Mouse (Mus musculus): ENCODE data around the gene Myzap. TPM values are rescaled to one million over a fixed set of nuclear protein-coding genes. Genes with fewer than 3 reads are reported as not detected.
"Not testable (repeated sequence)": the region's sequence is repeated elsewhere in the genome, so short reads cannot be mapped to it uniquely, and the experiment has no call there.

The Myzap gene
- 1 to 10 TPM; 3.8 to 3.9 TPM for total RNA-seq (2021)
- long read RNA-seq, experiment 1, partial matches to known transcripts = 0 of 2 reads
- long read RNA-seq, experiment 1, other reads (novel, unspliced or antisense) = 0 of 2 reads
- long read RNA-seq, experiment 2, partial matches to known transcripts = 1 of 4 reads
- long read RNA-seq, experiment 2, other reads (novel, unspliced or antisense) = 2 of 4 reads

DNA sequence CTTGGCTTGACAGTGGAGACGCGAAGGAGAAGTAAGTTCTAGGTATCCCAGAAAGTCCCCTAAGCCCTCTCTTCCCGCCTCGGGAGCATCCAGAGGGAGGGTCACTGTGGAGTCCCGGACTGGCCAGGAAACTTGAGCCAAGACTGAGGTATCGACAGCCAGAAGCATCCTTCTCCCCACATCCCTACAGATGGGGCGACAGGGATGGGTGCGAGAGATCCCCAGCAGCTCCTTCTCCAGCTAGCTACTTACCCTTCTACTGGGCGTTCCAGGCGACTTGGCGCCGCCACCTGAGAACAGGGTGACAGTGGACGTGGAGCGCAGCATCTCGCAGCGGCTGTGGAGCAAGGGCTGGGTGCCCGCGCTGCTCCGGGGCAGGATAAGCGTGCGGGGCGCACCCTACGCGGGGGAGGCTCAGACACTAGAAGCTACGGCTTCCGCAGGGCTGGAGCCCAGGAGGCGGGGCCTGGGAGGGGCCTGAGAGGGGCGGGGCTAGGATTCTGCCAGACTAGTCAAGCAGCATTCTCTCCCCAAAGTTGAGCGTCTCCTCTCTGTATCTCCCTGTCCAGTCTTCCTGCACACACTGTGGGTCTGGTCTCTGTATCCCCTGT lies at the start of gene Myzap:
TSS of gene Myzap (minus strand) at position 423 of the 611 bp plus-strand sequence.
- DNase-seq (ENCODE audit: low spot score) = peak; percentile 90

DNA sequence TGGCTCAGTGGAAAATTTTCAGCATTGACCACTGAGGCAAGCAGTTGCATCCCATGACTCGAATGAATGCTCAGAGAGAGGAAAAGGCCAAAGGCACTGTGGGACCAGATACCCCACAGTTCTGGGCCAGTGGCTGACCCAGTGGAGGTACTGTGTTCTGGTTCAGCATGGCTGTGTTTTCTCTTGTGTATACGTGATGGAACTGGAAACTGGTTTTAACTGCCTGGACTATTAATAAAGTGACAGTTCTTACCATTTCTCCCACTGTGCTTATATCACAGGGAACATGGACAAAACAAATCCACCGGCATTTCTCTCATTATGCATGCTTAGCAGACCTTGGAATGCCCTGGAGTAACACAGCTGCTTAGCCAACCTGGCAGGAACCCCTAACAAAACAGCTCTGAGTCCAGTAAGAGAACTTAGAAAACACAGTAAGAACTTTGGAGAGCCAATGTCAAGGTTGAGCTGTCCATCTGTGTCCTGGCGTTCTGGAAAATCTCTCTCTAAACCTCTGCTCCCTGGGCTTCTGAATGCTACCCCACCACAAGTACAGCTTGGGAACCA lies 48.3 kb upstream of the Myzap start:
- no peak for DNase-seq (ENCODE audit: low spot score)

DNA sequence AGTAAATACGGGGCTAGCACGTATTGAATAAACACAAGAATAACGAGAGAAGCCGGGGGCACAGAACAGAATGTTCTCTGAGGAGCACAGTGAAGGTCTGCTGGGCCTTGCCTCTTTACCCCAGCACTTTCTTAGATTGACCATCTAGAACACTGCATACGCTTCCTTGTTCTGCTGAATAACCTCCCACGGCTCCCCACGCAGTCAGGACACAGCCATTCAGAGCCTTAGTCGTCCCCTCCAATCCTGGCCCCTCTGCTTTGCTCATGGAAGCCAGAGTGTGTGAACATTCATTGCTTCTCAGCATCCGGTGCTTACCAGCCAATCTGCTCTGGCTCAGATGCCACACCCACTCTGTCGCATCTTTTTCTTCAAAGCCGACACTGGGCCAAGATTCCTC lies 46.0 kb upstream of the Myzap start:
- no peak for DNase-seq (ENCODE audit: low spot score)

DNA sequence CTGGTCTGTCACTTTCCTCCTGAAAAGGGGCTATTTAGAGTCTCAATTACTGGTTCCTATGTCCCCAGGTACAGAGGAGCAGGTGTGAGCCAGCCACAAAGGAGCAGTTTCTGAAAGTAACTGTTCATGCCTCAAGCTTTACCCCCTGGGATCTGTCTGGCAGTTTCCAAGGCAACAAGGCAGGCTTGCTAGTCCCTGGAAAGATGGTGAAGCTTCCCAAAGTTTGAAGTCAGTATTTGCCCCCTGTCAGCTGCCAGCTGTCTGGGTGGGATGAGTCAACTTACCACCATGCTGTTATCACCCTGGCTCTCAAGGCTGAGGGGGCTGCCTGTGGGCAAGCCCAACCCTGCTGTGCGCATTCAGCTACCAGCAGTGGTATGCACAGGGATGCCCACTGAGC lies 44.7 kb upstream of the Myzap start:
- no peak for DNase-seq (ENCODE audit: low spot score)

DNA sequence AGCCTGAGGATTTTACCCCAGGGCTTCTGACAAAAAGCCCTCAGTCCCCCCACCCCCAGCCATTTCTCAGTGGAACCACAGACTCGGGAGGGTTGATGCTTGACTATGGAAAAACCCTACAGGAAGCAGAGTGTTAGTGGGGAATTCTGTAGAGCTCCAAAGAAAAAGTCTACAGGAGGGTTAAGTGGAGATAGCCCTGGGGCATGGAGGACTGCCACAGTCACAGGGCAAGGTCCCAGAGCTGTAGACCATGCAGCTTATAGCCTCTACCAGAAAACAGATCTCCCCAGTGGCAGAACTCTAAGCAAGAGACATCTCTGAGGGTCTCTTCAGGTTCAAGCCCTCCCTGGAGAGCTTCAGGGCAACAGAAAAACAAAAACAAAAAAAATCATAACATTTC lies 43.5 kb upstream of the Myzap start:
- no peak for DNase-seq (ENCODE audit: low spot score)

DNA sequence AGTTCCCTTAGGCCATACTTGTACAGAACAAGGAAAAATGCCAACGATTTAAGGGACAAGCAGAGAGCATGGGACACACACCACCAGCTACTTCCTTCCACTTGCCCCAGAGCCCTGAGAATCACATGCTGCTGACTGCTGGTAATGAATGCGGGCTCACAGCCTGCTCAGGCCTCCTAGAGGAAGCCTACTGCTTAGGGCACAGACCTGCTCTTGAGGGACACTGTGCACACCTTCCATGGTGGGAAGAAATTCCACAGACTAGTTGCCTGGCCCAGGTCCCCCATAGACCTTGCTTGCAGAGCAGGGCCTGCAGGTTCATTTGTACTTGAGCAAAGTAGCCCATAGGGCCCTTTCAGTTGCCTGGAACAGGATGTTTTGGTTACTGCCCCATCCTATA lies 42.8 kb upstream of the Myzap start:
- DNase-seq (ENCODE audit: low spot score) = no peak

DNA sequence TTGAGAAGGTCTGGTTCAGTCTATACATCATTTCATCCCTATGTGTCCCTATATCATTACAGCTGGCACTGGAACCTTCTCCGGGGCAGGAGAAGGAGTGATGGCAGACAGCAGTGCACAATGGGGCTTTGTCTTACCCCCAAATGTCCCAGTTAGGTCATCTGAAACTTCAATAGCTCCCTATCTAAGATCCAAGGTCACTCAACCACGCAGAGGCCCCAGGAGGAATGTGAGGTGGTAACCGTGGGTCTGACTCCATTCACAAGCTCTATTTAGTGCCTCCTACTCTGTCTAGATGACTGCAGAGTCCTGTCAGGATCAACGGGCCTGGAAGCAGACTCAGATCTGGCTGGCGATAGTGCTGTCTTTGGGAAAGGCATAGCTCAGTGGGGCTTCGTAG lies 36.8 kb upstream of the Myzap start:
- DNase-seq (ENCODE audit: low spot score) = no peak

DNA sequence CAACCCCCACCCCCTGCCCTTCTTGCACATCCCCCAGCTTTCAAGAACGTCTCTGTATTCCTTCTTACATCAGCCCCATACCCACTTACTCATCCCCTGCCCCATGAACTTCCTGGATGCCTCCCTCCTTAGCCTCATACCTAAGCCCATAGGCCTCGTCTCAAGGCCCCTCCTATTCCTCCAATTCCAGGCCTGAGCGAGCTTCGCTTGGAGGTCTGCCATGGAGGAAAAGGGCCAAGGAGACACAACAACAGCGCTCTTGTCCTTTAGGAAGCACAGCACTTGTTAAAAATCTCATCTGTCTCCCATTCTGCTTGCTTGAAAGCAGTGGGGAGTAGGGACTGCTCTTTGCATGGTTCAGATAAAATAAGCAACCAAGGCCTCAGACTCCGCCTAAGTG lies 36.1 kb upstream of the Myzap start:
- DNase-seq (ENCODE audit: low spot score) = no peak

DNA sequence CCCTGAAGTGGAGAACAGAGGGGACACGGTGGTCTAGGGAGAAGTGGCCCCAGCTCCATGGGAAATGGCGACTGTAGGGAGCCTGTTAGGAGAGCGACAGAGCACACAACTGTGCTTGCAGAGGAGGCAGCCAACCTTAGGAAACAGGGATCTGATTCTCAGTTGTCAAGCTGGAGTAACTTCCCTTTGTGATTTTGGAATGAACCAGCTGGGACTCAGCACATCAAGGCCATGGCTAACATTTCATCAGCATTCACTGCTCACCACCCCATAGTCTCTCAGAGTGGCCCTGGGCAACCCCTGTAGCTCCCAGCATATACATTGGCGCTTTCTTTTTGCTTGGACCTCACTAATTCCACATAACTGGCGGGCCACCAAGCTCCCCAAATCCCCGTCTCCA lies 33.8 kb upstream of the Myzap start:
- no peak for DNase-seq (ENCODE audit: low spot score)

DNA sequence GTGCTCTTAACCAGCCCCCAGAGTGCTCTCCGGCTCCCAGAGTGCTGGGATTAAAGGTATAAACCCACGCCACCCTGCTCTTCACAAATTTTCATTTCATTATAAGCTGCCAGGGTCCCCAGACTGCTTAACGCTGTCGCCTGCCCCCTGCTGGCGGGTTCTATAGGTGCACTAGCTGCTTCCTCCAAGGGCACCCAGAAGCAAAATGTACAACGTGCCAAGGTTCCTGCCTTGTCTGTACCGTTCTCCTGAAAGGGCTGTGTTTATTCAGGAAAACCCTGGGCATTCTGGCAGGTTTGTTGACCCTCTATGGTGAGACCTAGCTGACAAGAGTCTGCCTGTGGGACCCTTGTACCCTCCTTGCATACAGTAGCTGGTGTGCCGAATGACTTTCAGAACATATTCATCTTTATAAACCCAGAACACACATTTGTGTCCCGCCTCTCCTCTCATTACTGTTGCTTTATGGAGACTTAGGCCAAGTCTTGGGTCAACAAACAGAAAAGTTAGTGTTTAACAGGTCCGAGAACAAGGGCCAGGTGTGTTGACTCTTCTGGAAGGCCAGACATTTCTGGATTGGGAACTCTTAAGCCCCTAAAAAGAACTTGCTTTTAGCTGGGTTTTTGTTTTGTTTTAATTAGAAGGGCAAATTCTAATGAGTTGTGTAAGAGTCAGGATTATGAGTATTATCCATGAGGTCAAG lies 32.8 kb upstream of the Myzap start:
- peak; percentile 50 for DNase-seq (ENCODE audit: low spot score)

DNA sequence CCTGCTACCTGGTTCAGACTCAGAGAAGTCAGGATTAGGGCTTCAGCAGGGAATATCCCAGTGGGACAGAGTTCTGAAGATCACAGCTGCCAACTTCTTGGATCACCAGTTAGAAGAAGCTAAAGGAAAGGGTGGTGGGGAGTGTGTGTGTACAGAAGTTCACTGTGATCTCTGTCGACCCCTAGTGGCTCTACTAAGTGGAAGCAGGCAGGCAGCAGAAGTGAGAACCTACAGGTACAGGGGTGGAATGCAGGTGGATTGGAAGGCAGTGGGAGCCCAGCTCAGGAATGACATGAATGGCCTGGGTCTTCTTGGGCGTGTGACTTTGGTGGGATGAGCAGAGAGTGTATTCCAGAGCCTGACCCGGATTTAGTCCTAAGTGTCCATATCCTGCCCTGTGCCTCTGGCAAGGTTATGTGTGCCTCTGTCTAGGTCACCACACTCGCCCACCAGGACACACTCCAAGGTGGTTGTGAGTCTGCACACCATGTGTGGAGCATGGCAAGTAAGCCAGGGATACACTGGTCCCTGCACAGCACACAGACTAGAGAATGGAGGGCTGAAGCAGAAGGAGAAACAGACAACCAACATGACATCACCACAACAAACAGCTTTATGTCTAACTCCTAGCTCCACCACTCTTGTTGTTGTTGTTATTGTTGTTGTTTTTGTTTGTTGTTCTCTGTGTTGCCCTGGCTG lies 31.9 kb upstream of the Myzap start:
- DNase-seq (ENCODE audit: low spot score) = no peak

DNA sequence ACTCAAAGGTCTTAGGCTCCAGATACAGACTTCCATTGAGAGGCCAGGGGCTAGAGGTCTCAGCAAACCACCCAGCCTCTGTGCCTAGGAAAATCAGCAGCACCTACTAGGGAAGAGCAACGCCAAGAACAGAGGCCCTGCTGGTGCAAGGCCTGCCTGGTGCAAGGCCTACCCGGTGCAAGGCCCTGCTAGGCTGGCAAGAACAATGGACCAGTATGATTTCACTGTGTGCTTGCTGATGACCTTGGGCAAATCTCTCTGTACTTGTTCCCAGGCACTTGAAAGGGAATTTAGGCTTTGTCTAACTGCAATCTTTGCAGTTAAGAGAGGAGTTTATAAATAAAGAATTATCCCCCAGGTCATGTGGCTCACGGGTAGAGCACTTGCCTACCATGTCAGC lies 30.4 kb upstream of the Myzap start:
- DNase-seq (ENCODE audit: low spot score) = no peak

DNA sequence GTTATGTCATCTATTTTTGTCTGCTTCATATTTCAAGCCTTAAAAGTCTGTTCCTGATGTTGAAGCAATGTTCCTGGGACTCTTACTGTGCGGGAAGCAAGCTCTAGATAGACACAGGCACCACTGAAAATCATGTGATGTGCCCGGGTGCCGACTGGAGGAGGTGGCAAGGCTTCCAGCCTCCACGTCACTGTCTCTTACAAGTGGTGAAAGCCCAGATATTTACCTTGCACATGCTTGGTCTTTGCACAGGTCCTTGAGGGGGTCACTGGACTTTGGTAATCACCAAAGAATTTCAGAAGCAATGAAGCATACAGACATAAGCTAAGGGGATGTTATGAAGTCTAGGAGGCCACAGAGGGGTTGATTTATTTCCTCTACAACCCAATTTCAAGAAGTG lies 29.8 kb upstream of the Myzap start:
- no peak for DNase-seq (ENCODE audit: low spot score)

DNA sequence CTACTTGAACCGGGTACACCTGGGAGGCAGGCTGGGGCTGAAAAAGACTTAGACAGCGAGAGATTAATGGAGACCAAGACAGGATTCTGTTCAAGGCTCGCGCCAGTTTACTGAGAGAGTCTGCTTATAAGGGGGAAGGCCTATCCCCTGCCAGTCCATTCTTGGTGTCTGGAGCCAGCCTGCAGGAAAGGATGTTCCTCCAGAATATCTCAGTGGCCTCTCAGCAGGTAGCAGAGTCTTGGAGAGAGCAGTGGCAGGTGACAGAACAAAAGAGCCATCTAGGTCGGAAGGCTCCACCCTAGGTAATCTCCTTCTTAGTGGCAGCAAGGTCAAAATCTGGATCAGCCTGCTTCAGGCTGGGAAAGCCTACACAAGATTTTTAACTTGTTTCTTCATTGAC lies 28.0 kb upstream of the Myzap start:
- not testable (repeated sequence) for DNase-seq (ENCODE audit: low spot score)

DNA sequence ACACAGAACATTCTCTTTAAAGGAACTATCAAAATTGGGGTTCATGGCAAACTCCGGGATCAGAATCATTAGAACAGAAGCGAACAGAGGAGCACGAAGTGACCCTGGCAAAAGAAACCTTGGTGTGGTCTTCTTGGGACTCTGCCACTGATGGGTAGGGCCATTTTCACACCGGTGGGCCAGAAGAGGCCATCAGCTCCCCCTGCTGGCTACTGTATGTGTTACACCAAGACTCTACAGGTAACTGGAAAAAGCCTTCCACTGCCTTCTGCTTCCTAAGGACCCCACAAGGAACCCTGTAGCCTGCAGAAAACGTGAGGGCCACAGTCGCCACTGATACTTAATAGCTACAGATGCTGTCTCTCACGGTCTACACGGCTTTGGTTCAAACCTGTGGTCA lies 25.2 kb upstream of the Myzap start:
- DNase-seq (ENCODE audit: low spot score) = no peak

DNA sequence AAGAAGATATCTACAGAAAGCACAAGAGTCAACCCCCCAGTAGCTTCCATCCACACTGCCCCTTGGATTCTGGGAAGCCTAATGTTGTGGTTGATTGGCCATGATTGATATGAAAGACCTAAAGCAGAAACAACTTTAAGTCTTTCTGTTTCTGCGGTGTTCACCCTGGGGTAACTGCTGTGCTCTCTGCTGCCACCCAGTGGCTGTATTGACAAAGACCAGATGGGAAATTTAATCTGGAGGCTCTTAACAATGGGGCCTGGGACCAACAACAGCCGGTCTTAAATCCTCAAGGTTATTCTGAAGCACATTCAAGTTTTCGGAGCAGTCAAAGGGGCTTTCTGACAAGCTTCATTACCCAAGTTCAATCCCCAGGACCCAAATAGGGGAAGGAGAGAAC lies 24.0 kb upstream of the Myzap start:
- DNase-seq (ENCODE audit: low spot score) = peak; percentile 77

DNA sequence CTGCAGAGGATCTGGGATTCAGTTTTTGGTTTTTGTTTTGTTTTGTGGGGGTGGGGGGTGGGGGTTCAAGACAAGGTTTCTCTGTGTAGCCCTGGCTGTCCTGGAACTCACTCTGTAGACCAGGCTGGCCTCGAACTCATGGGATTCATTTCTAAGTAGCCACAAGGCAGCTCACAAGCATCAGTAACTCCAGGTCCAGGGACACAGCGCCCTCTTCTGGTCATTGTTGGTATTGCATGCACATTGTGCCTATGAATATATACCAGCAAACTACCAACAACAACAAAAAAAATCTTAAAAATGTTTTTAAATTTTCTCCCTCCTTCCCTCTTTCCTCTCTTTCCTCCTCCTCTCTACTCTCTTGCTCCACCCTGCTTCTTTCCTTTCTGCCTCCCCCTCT lies 22.5 kb upstream of the Myzap start:
- DNase-seq (ENCODE audit: low spot score) = peak; percentile 42

DNA sequence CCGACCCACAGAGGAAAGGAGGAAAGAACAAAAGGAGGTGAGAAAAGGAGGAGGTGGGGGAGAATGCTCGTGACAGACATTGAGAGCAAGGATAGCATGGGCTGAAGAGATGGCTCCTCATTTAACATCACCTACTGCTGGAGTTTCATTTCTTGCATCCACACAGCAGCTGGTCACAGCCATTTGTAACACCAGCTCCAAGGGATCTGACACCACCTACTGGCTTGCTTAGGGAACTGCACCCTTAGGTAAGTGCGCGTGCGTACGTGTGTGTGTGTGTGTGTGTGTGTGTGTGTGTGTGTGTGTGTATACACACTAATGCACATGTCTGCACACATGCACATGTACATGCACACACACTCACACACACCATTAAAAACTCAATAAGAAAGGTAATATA lies 20.8 kb upstream of the Myzap start:
- DNase-seq (ENCODE audit: low spot score) = no peak

DNA sequence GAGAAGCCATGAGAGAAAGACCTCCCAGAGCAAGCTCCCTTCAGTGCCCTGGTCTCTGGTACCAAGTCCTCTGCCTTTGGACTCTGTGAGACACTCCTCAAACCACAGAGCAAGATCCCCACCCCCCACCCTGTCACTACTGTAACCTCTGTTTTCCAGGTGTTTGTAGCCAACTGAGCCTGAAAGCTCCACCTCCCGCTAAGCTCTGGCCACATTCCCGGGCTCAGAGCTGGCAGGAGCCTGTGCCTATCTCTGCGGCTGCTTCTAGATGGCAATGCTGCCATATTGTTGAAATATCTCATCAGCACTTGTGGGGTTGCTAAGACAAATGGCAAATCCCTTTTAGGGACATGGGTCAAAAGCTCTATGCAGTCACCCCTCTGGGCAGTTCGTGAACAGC lies 19.7 kb upstream of the Myzap start:
- no peak for DNase-seq (ENCODE audit: low spot score)

DNA sequence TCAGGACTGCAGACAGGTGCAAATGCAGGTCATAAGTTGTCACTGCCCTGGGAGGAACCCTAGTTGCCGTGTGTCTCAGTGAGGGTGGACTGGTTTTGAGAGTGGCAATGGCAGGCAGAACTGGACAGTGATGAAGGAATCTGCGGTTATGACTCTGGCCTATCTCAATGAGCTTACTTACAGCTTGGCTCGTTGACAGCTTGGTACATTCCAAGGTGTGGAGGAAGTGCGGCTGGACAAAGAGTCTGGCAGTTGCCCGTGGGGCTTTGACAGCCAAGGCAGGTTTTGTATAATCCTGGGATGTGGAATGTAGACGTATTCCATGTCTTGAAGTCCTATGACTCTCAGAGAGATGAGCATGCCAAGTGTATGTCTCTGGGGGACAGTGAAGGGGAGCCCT lies 16.9 kb upstream of the Myzap start:
- DNase-seq (ENCODE audit: low spot score) = no peak

DNA sequence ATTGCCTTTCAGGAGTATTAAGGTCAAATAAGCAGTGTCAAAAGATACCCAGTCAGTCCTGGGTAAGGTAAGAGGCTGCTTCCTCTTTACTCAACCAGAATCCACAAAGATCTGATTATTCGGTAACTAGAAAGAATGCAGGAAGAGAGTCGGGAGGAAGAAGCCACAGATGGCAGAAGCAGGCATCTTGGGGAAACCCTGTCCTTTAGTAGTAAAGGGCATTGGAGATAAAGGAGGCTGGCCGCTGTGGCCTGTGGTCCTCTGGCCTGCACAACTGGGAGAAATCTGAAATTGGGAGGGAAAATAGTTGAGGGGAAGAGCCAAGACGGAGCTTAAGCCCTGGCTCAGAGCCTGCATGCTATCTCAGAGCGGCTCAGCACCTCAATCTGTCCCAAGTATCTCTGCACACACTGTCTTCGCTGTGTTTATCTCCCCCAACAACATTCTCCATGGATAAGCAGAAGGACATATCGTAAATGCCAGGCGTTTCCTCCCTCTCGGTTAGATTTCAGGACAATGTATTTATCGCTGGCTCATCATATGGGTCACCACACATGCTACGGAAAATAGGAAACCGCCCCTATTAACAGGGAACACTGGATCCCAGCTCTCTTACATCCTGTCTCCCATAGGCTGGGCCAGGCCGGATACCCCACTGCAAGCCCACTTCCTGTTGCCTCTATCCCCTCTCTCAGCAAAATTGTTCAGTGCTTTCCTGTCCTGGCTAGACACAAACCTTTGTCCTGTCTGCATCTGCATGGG lies 14.3 kb upstream of the Myzap start:
- DNase-seq (ENCODE audit: low spot score) = no peak

All from gastrocnemius, adult 18-20 months (tissue).